Mouse (Mus musculus): Measurements from ENCODE around the gene Abtb1. TPM values are rescaled to one million over a fixed set of nuclear protein-coding genes. Genes with fewer than 3 reads are reported as not detected.
A peak's percentile ranks its signal among the peaks of the same experiment; 100 is the strongest.

Abtb1 gene
- polyA plus RNA-seq, 1 experiment from 2014 or later: 18.4 TPM

DNA sequence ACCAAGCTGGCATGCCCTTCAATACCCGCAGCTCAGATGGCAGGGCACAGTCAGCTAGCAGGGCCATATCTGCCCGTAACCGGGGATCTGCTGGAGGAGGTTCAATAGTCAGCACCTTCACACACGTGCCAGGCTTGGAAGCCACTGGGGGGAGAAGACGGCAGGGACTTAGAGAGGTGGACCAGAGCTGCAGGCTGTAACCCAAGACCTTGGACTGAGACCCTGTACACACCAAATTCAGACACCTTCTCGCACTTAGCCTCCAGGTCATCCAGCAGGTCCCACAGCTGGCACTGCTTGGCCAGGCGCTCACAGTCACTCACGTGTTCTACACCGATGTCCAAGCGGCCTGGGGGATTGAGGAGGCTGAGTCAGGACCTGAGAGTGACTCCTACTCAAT is 3.2 kb downstream of the Abtb1 start:
- Histone ChIP-seq H3K9me3 (ENCODE audit: control insufficient read depth, low read length) (no peaks in the 10 kb centered on the region), H3K4me2 (replicated peaks; ENCODE audit: low read depth, low read length) (no peak overlapping the region), H3K36me3 (ENCODE audit: control insufficient read depth, insufficient read depth, low read length) (no peaks in the 10 kb centered on the region), H3K4me1 (replicated peaks; ENCODE audit: control insufficient read depth, insufficient read depth, low read length) (peaks cover 9% of the 10 kb centered on the region), H3K4me3 (ENCODE audit: low read depth, low read length) (no peak overlapping the region), H3K27ac (ENCODE audit: low read depth, low read length) (no peak overlapping the region), H3K9ac (ENCODE audit: low read depth, low read length) (no peak overlapping the region), H3K27me3 (ENCODE audit: control insufficient read depth, insufficient read depth, low read length) (no peaks in the 10 kb centered on the region)
- WGBS: 97% methylated on average over 10 of the region's 10 CpGs
- DNase-seq (ENCODE audit: low spot score): no peak
- no peak for ATAC-seq (ENCODE audit: low FRiP score)

GRCm38 (mm10) chr6:88837999-88838398 is 3.8 kb downstream of the Abtb1 start:
- Histone ChIP-seq H3K9me3 (ENCODE audit: control insufficient read depth, low read length) (no peaks in the 10 kb centered on the region), H3K9ac (ENCODE audit: low read depth, low read length) (no peak overlapping the region), H3K4me3 (ENCODE audit: low read depth, low read length) (no peak overlapping the region), H3K27me3 (ENCODE audit: control insufficient read depth, insufficient read depth, low read length) (no peaks in the 10 kb centered on the region), H3K4me1 (replicated peaks; ENCODE audit: control insufficient read depth, insufficient read depth, low read length) (peaks cover 8% of the 10 kb centered on the region; the same call in 1 of the 2 replicates), H3K27ac (ENCODE audit: low read depth, low read length) (no peak overlapping the region), H3K4me2 (replicated peaks; ENCODE audit: low read depth, low read length) (no peak overlapping the region), H3K36me3 (ENCODE audit: control insufficient read depth, insufficient read depth, low read length) (no peaks in the 10 kb centered on the region)
- ATAC-seq (ENCODE audit: low FRiP score): no peak
- WGBS: 93% methylated on average over 12 of the region's 12 CpGs
- DNase-seq (ENCODE audit: low spot score): no peak

GRCm38 (mm10) chr6:88836178-88836819 is 5.5 kb downstream of the Abtb1 start:
- no peak for ATAC-seq (ENCODE audit: low FRiP score)
- 90% methylated on average over 28 of the region's 28 CpGs for WGBS

DNA sequence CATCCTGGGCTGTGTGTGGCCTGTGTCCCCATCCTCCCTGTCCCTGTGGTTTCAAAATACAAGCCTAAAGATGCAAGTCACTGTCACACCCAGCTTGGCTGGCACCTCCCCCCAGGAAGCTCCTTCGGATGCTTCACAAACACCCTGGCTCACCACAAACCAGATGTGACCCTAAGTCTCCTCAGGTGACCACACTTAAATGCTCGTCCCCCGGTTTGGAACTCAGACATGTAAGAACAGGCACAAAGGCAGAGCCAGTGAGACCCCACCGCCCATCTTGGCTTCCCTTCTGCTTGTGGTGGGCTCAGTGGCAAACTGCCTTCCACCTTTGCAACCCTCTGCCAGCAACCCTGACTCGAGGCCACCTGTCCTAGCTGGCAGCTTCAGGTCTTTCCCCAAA is 6.7 kb downstream of the Abtb1 start:
- H3K4me2 ChIP-seq (replicated peaks; ENCODE audit: low read depth, low read length): no peak overlapping the region
- 69% methylated on average over 5 of the region's 5 CpGs for WGBS
- no peak overlapping the region for H3K27ac ChIP-seq (ENCODE audit: low read depth, low read length)
- H3K9ac ChIP-seq (ENCODE audit: low read depth, low read length): no peak overlapping the region
- H3K4me3 ChIP-seq (ENCODE audit: low read depth, low read length): no peak overlapping the region
- no peaks in the 10 kb centered on the region for H3K36me3 ChIP-seq (ENCODE audit: control insufficient read depth, insufficient read depth, low read length)
- no peak for ATAC-seq (ENCODE audit: low FRiP score)
- no peak for DNase-seq (ENCODE audit: low spot score)
- H3K4me1 ChIP-seq (replicated peaks; ENCODE audit: control insufficient read depth, insufficient read depth, low read length): no peaks in the 10 kb centered on the region
- no peaks in the 10 kb centered on the region for H3K9me3 ChIP-seq (ENCODE audit: control insufficient read depth, low read length)
- no peaks in the 10 kb centered on the region for H3K27me3 ChIP-seq (ENCODE audit: control insufficient read depth, insufficient read depth, low read length)

More at GRCm38 (mm10) chr6:88836178-88836819, 5.5 kb downstream of the Abtb1 start:
- Histone ChIP-seq H3K27ac (ENCODE audit: low read depth, low read length) (no peak overlapping the region), H3K9ac (ENCODE audit: low read depth, low read length) (no peak overlapping the region), H3K9me3 (ENCODE audit: control insufficient read depth, low read length) (no peaks in the 10 kb centered on the region), H3K27me3 (ENCODE audit: control insufficient read depth, insufficient read depth, low read length) (no peaks in the 10 kb centered on the region), H3K4me3 (ENCODE audit: low read depth, low read length) (no peak overlapping the region), H3K36me3 (ENCODE audit: control insufficient read depth, insufficient read depth, low read length) (no peaks in the 10 kb centered on the region), H3K4me2 (replicated peaks; ENCODE audit: low read depth, low read length) (no peak overlapping the region), H3K4me1 (replicated peaks; ENCODE audit: control insufficient read depth, insufficient read depth, low read length) (peaks cover 5% of the 10 kb centered on the region; the same call in 1 of the 2 replicates)
- DNase-seq (ENCODE audit: low spot score): no peak

DNA sequence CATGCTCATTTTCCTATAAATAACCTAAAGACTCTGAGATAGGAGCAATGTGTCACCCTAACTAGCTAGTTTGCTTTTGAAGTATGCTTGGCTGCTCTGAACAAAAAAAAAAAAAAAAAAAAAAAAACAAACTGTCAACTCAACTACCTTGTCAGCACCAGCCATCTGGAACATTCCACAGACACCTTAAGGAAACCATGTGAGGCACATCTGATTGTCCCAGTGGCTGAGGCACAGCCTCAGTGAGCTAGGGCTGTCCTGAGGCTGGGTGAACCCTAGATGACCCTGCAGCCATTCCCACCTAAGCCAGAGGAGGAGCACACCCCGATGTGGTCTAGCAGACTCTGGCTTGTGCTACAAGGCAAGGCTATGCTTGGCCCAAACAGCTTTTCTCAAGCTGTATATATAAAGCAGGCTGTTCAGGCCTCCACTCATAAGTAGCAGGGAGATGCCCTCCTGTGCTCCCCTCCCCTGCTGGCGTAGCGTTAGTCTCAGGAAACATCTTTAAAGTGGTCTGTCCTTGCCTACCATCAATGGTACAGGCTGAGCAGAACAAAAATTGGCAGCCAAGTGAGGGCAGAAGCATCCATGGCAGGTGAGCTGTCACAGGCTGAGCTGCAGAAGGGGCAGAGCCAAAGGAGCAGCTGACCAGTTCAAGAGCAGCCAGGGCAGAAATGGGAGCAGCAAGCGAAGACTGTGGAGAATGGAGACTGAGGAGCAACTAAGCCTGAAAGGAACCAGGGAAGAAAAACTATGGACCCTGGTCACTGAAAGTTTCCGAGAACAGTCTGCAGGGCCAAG is 8.2 kb downstream of the Abtb1 start:
- H3K27ac ChIP-seq (ENCODE audit: low read depth, low read length): no peak overlapping the region
- no peak overlapping the region for H3K4me3 ChIP-seq (ENCODE audit: low read depth, low read length)
- H3K36me3 ChIP-seq (ENCODE audit: control insufficient read depth, insufficient read depth, low read length): no peaks in the 10 kb centered on the region
- 90% methylated on average over 5 of the region's 5 CpGs for WGBS
- no peaks in the 10 kb centered on the region for H3K27me3 ChIP-seq (ENCODE audit: control insufficient read depth, insufficient read depth, low read length)
- DNase-seq (ENCODE audit: low spot score): no peak
- no peak for ATAC-seq (ENCODE audit: low FRiP score)
- no peak overlapping the region for H3K4me2 ChIP-seq (replicated peaks; ENCODE audit: low read depth, low read length)
- no peaks in the 10 kb centered on the region for H3K9me3 ChIP-seq (ENCODE audit: control insufficient read depth, low read length)
- H3K9ac ChIP-seq (ENCODE audit: low read depth, low read length): no peak overlapping the region
- H3K4me1 ChIP-seq (replicated peaks; ENCODE audit: control insufficient read depth, insufficient read depth, low read length): no peaks in the 10 kb centered on the region

GRCm38 (mm10) chr6:88832663-88833062 is 9.1 kb downstream of the Abtb1 start:
- H3K27me3 ChIP-seq (ENCODE audit: control insufficient read depth, insufficient read depth, low read length): no peaks in the 10 kb centered on the region
- ATAC-seq (ENCODE audit: low FRiP score) (peak; percentile 49; the same call in 1 of the 2 replicates), DNase-seq (ENCODE audit: low spot score) (no peak)
- no peak overlapping the region for H3K27ac ChIP-seq (ENCODE audit: low read depth, low read length)
- WGBS: 82% methylated on average over 5 of the region's 5 CpGs
- H3K4me3 ChIP-seq (ENCODE audit: low read depth, low read length): no peak overlapping the region
- H3K4me1 ChIP-seq (replicated peaks; ENCODE audit: control insufficient read depth, insufficient read depth, low read length): no peaks in the 10 kb centered on the region
- no peaks in the 10 kb centered on the region for H3K9me3 ChIP-seq (ENCODE audit: control insufficient read depth, low read length)
- H3K36me3 ChIP-seq (ENCODE audit: control insufficient read depth, insufficient read depth, low read length): no peaks in the 10 kb centered on the region
- H3K9ac ChIP-seq (ENCODE audit: low read depth, low read length): no peak overlapping the region
- H3K4me2 ChIP-seq (replicated peaks; ENCODE audit: low read depth, low read length): no peak overlapping the region

- Histone ChIP-seq H3K9ac (ENCODE audit: low read depth, low read length) (no peak overlapping the region), H3K4me1 (replicated peaks; ENCODE audit: control insufficient read depth, insufficient read depth, low read length) (no peaks in the 10 kb centered on the region), H3K27me3 (ENCODE audit: control insufficient read depth, insufficient read depth, low read length) (no peaks in the 10 kb centered on the region), H3K36me3 (ENCODE audit: control insufficient read depth, insufficient read depth, low read length) (no peaks in the 10 kb centered on the region), H3K4me3 (ENCODE audit: low read depth, low read length) (no peak overlapping the region), H3K4me2 (replicated peaks; ENCODE audit: low read depth, low read length) (no peak overlapping the region), H3K9me3 (ENCODE audit: control insufficient read depth, low read length) (no peaks in the 10 kb centered on the region), H3K27ac (ENCODE audit: low read depth, low read length) (no peak overlapping the region)
- 31% methylated on average over 8 of the region's 8 CpGs for WGBS
- ATAC-seq (ENCODE audit: low FRiP score) (peak; percentile 55), DNase-seq (ENCODE audit: low spot score) (peak; percentile 89)
These were observed 10.3 kb downstream of the Abtb1 start for GRCm38 (mm10) chr6:88831456-88831855.

GRCm38 (mm10) chr6:88830112-88830702 is 11.6 kb downstream of the Abtb1 start:
- no peaks in the 10 kb centered on the region for H3K36me3 ChIP-seq (ENCODE audit: control insufficient read depth, insufficient read depth, low read length)
- H3K4me3 ChIP-seq (ENCODE audit: low read depth, low read length): no peak overlapping the region
- no peaks in the 10 kb centered on the region for H3K27me3 ChIP-seq (ENCODE audit: control insufficient read depth, insufficient read depth, low read length)
- H3K9ac ChIP-seq (ENCODE audit: low read depth, low read length): no peak overlapping the region
- ATAC-seq (ENCODE audit: low FRiP score) (no peak), DNase-seq (ENCODE audit: low spot score) (no peak)
- H3K27ac ChIP-seq (ENCODE audit: low read depth, low read length): no peak overlapping the region
- no peaks in the 10 kb centered on the region for H3K9me3 ChIP-seq (ENCODE audit: control insufficient read depth, low read length)
- H3K4me1 ChIP-seq (replicated peaks; ENCODE audit: control insufficient read depth, insufficient read depth, low read length): no peaks in the 10 kb centered on the region
- 92% methylated on average over 6 of the region's 6 CpGs for WGBS
- no peak overlapping the region for H3K4me2 ChIP-seq (replicated peaks; ENCODE audit: low read depth, low read length)
